Mouse (Mus musculus): ENCODE results near the gene Gm6710. TPM values are rescaled to one million over a fixed set of nuclear protein-coding genes. Genes with fewer than 3 reads are reported as not detected.
"Not testable (repeated sequence)": the region's sequence is repeated elsewhere in the genome, so short reads cannot be mapped to it uniquely, and the experiment has no call there.

Gene Gm6710
- polyA plus RNA-seq (2015; fragmentation: Nextera tagmentation; extraction: Ambion mirVana) = 15.8 and 19.9 TPM in 2 replicates

DNA sequence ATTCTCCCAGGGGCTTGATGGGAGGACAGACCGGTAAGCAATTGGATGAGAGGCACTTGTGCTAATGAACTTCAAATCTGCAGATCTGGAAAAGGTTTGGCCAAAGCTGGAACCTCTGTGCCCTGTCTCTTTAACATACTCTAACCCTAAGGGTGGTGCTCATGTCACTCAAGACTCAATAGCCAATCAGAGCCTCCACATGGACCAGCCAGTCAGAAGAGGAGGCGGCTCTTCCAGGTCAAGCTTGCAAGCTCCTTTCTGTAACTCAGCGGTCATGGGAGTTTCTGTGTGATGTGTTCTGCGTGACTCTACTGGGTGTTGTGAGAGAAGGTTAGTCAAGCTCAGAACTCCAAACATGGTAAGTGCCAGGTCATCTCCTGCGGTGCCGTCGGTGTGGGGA lies at the start of gene Gm6710:
TSS of gene Gm6710 (plus strand) at position 196 of the 400 bp plus-strand sequence.
- not testable (repeated sequence) for ATAC-seq (ENCODE audit: insufficient number of reproducible peaks, low FRiP score, low TSS enrichment, low read depth); H3K4me3 ChIP-seq (replicated peaks); H3K4me1 ChIP-seq; H3K27me3 ChIP-seq; H3K9me3 ChIP-seq (replicated peaks); H3K36me3 ChIP-seq; H3K27ac ChIP-seq (replicated peaks); H3K4me2 ChIP-seq (replicated peaks); H3K9ac ChIP-seq
- no CpG with 5 or more reads among the region's 7 CpGs for WGBS

Other genes starting within 250 kb of the Gm6710 start
- not detected in 2 replicates for gene Gm11007, start 225.2 kb upstream of the Gm6710 start, polyA plus RNA-seq (2015; fragmentation: Nextera tagmentation; extraction: Ambion mirVana)
- gene Zfp969, start 165.6 kb upstream of the Gm6710 start, polyA plus RNA-seq (2015; fragmentation: Nextera tagmentation; extraction: Ambion mirVana) = 15.2 and 22.2 TPM in 2 replicates
- not detected in 2 replicates for gene Gm2007, start 127.7 kb upstream of the Gm6710 start, polyA plus RNA-seq (2015; fragmentation: Nextera tagmentation; extraction: Ambion mirVana)
- 3.5 and 4.0 TPM in 2 replicates for gene Gm14288, start 68.1 kb upstream of the Gm6710 start, polyA plus RNA-seq (2015; fragmentation: Nextera tagmentation; extraction: Ambion mirVana)
- gene Zfp966, start 61.9 kb downstream of the Gm6710 start, polyA plus RNA-seq (2015; fragmentation: Nextera tagmentation; extraction: Ambion mirVana) = 2.7 and 2.8 TPM in 2 replicates
- 24.2 and 25.3 TPM in 2 replicates for gene Gm2026, start 96.1 kb downstream of the Gm6710 start, polyA plus RNA-seq (2015; fragmentation: Nextera tagmentation; extraction: Ambion mirVana)

Data from embryonic facial prominence, embryonic 15.5 days (tissue).